Comparison of ENCODE assay signal across 20 mouse cellular contexts in the genomic region with DNA sequence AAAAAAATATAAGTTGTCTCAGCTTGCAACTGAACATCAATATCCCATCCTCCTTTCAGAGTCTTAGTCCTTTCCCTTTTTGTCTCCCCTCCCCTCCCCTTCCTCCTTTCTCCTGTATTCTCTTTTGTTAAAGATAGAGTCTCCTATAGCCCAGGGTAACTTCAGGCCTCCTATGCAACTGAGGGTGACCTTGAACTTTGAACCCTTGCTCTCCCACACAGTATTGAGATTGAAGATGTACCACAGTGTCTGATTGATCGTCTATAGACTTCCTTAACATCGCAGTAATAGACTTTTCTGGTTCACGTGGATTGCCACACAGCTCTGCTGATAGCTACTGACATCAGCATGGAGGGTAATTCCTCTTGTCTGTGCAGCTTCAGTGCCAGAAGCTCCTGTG. TPM values are rescaled to one million over a fixed set of nuclear protein-coding genes. Genes with fewer than 3 reads are reported as not detected.
A peak's percentile ranks its signal among the peaks of the same experiment; 100 is the strongest.
DNase-seq lines count a peak whose midpoint lies in the region; TF ChIP-seq lines count a peak whose summit lies in the region.
"Had no signal": no experiment of that assay in that cellular context is flagged by ENCODE, and none has a peak within 500 bp of the region (broad histone marks: within the 10 kb centered on the region; RNA-seq: fewer than 3 reads in every experiment).

No protein-coding gene starts in this region.

- H3K27ac ChIP-seq in ES-Bruce4 (ENCODE audit: insufficient read depth, low read length): peak overlapping the region; percentile 61; the same call in 1 of the 2 replicates
- H3K27ac ChIP-seq: embryonic facial prominence, embryonic 13.5 days; embryonic facial prominence, embryonic 15.5 days; forebrain, embryonic 10.5 days; forebrain, embryonic 12.5 days had no signal

- H3K9ac ChIP-seq in ES-Bruce4 (ENCODE audit: low read depth, poor library complexity, severe bottlenecking): no peak overlapping the region
- H3K9ac ChIP-seq: embryonic facial prominence, embryonic 13.5 days; embryonic facial prominence, embryonic 15.5 days; forebrain, embryonic 12.5 days; forebrain, postnatal 0 days had no signal

- no peaks in the 10 kb centered on the region for H3K27me3 ChIP-seq in ES-Bruce4 (ENCODE audit: control insufficient read depth, insufficient read depth, low read length, poor library complexity, severe bottlenecking)
- H3K27me3 ChIP-seq: embryonic facial prominence, embryonic 13.5 days; embryonic facial prominence, embryonic 15.5 days; forebrain, embryonic 12.5 days had no signal

- peaks cover 8% of the 10 kb centered on the region for H3K9me3 ChIP-seq in ES-Bruce4 (replicated peaks; ENCODE audit: control insufficient read depth, insufficient read depth, low read length, poor library complexity, severe bottlenecking)
- H3K9me3 ChIP-seq: embryonic facial prominence, embryonic 13.5 days; embryonic facial prominence, embryonic 15.5 days; forebrain, embryonic 10.5 days; forebrain, embryonic 12.5 days had no signal

- peaks cover 3% of the 10 kb centered on the region; the same call in 1 of the 2 replicates for H3K36me3 ChIP-seq in ES-Bruce4 (ENCODE audit: control insufficient read depth, insufficient read depth, low read length, poor library complexity, severe bottlenecking)
- H3K36me3 ChIP-seq: embryonic facial prominence, embryonic 13.5 days; embryonic facial prominence, embryonic 15.5 days had no signal

- DNase-seq in ES-CJ7 (ENCODE audit: low read depth, low spot score): peak; percentile 59
- DNase-seq in ZHBTc4 (ENCODE audit: low read depth, low spot score): peak; percentile 27
- no peak for DNase-seq in embryo, embryonic 9.5 days (ENCODE audit: extremely low spot score)
- DNase-seq in ovary, postnatal 10 days (ENCODE audit: low spot score): no peak
- no peak for DNase-seq in right cerebral cortex, postnatal 14 days
- DNase-seq: adrenal gland, adult 2 months; adrenal gland, postnatal 10 days; adrenal gland, postnatal 25 days; cerebellum, adult 11-12 months; cerebellum, adult 2 months; cerebellum, adult 9-10 months; cerebellum, postnatal 10 days; cerebellum, postnatal 25 days; forebrain, postnatal 0 days had no signal

- H3K4me3 ChIP-seq in ES-Bruce4 (ENCODE audit: low read depth, low read length): no peak overlapping the region
- H3K4me3 ChIP-seq: embryonic facial prominence, embryonic 13.5 days; embryonic facial prominence, embryonic 15.5 days; erythroblast, embryonic 14.5 days; forebrain, embryonic 10.5 days; forebrain, embryonic 12.5 days had no signal

- H3K4me1 ChIP-seq in ES-Bruce4 (ENCODE audit: control insufficient read depth, insufficient read depth, low read length): no peaks in the 10 kb centered on the region
- H3K4me1 ChIP-seq: embryonic facial prominence, embryonic 15.5 days had no signal

- no peak for TF ChIP-seq CTCF in ES-Bruce4 (IDR thresholded peaks at IDR 0.05; ENCODE audit: low read depth, low read length)

- no peak for TF ChIP-seq POLR2A in ES-Bruce4 (IDR thresholded peaks at IDR 0.05; ENCODE audit: insufficient read depth, low read length)

- no peak for TF ChIP-seq EP300 in ES-Bruce4 (IDR thresholded peaks at IDR 0.05; ENCODE audit: insufficient read depth, low read depth, low read length)

RNA-seq across cellular contexts. Expression of a gene that starts 27.6 kb away (rescaled TPM):
- 33.9 and 38.1 TPM in 2 replicates for polyA plus RNA-seq in ES-Bruce4 (2011; ENCODE audit: insufficient read depth, insufficient read length, low read depth, missing spikeins)

Comparison
In these comparisons a context has a peak if more than half of its experiments do, and no peak if none do; other contexts are left out.
1. DNase-seq: peak in ES-CJ7 (single experiment) and ZHBTc4 (single experiment); none in embryo, embryonic 9.5 days (single experiment), ovary, postnatal 10 days (single experiment) and right cerebral cortex, postnatal 14 days (single experiment).